Mouse (Mus musculus) liver, embryonic 11.5 days (tissue): Measurements from ENCODE around the gene Akap10. TPM values are rescaled to one million over a fixed set of nuclear protein-coding genes. Genes with fewer than 3 reads are reported as not detected.

Experiments used
- ATAC-seq: fragments of 200-750 bp; cut with Nextera tagmentation; replicated peaks from 2 replicates; pipeline ENCODE4 v1.8.0; 2017; ENCODE audit warnings: moderate number of reproducible peaks, mild to moderate bottlenecking, moderate TSS enrichment, moderate library complexity; ENCODE audit not compliant: low FRiP score
- DNase-seq: peaks from one replicate; pipeline ENCODE4 v3.0.0-alpha.2; 2017; ENCODE audit warnings: low spot score
- H3K27ac ChIP-seq: fragments of 300-500 bp; sonication (generic); 2 replicates; pipeline ENCODE4 v1.5.1; 2014; ENCODE audit warnings: mild to moderate bottlenecking, low read depth, low read length, control low read depth
- H3K27me3 ChIP-seq: fragments of 300-500 bp; sonication (generic); replicated peaks from 2 replicates; pipeline ENCODE4 v1.6.1; 2014; ENCODE audit warnings: low read length, mixed read lengths; ENCODE audit not compliant: control insufficient read depth, insufficient read depth
- H3K36me3 ChIP-seq: fragments of 300-500 bp; sonication (generic); 2 replicates; pipeline ENCODE4 v1.6.1; 2014; ENCODE audit warnings: mild to moderate bottlenecking, low read length, moderate library complexity, mixed read lengths; ENCODE audit not compliant: control insufficient read depth, insufficient read depth
- H3K4me1 ChIP-seq: fragments of 300-500 bp; sonication (generic); replicated peaks from 2 replicates; pipeline ENCODE4 v1.6.1; 2014; ENCODE audit warnings: low read length, mixed read lengths; ENCODE audit not compliant: control insufficient read depth, insufficient read depth
- H3K4me2 ChIP-seq: fragments of 300-500 bp; sonication (generic); 2 replicates; pipeline ENCODE4 v1.6.1; 2014; ENCODE audit warnings: mild to moderate bottlenecking, control low read depth, moderate library complexity
- H3K4me3 ChIP-seq: fragments of 300-500 bp; sonication (generic); 2 replicates; pipeline ENCODE4 v1.5.1; 2014; ENCODE audit warnings: low read depth, low read length, control low read depth
- H3K9ac ChIP-seq: fragments of 300-500 bp; sonication (generic); 2 replicates; pipeline ENCODE4 v1.6.1; 2014; ENCODE audit warnings: low read depth, low read length, control low read depth
- H3K9me3 ChIP-seq: fragments of 300-500 bp; sonication (generic); 2 replicates; pipeline ENCODE4 v1.6.1; 2016; ENCODE audit warnings: low read length, inconsistent platforms, mixed read lengths; ENCODE audit not compliant: control insufficient read depth
- WGBS: fragments of 180-500 bp; shearing (Covaris S2); extraction: QIAGEN DNeasy Blood & Tissue Kit; methylation state at CpG from one replicate; pipeline ENCODE4 v1.1.7; 2014; 5-methylcytosine and 5-hydroxymethylcytosine counted together
- polyA plus RNA-seq: library from polyadenylated mRNA; unstranded; fragments of >200 nt; fragmentation: Nextera tagmentation; extraction: Ambion mirVana; gene quantifications from 2 replicates; pipeline ENCODE4 v1.2.1, GENCODE M21; 2014

The Akap10 gene
- polyA plus RNA-seq, 1 experiment from 2014 or later, result 17.9 TPM

DNA sequence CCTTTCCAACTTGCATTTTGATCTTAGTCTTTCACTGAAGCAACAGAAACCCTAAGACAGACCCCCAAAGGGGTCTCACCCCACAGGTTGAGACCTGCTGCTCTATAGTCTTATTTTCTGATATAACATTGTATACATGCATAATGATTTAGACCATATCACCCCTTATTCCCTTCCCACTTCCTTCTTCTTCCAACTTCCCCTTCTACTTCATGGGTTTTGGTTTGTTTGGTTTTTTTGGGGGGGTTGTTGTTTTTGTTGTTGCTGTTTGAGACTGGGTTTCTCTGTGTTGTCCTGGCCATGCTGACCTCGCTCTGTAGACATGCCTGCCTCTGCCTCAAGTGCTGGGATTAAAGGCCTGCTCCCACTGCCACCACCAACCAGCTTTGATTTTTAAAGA is 90.9 kb downstream of the Akap10 start:
- no peak overlapping the region for H3K27ac ChIP-seq
- H3K9ac ChIP-seq, result no peak overlapping the region
- no peak for ATAC-seq
- H3K27me3 ChIP-seq, result no peaks in the 10 kb centered on the region
- no peaks in the 10 kb centered on the region for H3K4me1 ChIP-seq
- H3K9me3 ChIP-seq, result no peaks in the 10 kb centered on the region
- WGBS, result 84% methylated on average over 1 of the region's 1 CpGs
- no peak overlapping the region for H3K4me3 ChIP-seq
- no peak for DNase-seq
- H3K36me3 ChIP-seq, result peaks cover 2% of the 10 kb centered on the region; the same call in 1 of the 2 replicates
- no peak overlapping the region for H3K4me2 ChIP-seq

Other genes starting within 250 kb of the Akap10 start
- gene Fam83g, start 246.2 kb downstream of the Akap10 start, polyA plus RNA-seq, result 5.0 and 5.5 TPM in 2 replicates
- not detected in 2 replicates for gene Slc5a10, start 209.4 kb downstream of the Akap10 start, polyA plus RNA-seq
- gene Prpsap2, start 168.2 kb downstream of the Akap10 start, polyA plus RNA-seq, result 15.4 and 15.7 TPM in 2 replicates
- gene Ulk2, start 75.2 kb downstream of the Akap10 start, polyA plus RNA-seq, result 6.9 and 8.4 TPM in 2 replicates
- gene Specc1, start 26.5 kb upstream of the Akap10 start, polyA plus RNA-seq, result 23.6 and 23.7 TPM in 2 replicates